Mouse (Mus musculus) embryonic facial prominence, embryonic 15.5 days (tissue): ENCODE results near the gene Hist1h2ag. TPM values are rescaled to one million over a fixed set of nuclear protein-coding genes. Genes with fewer than 3 reads are reported as not detected.
"Not testable (repeated sequence)": the region's sequence is repeated elsewhere in the genome, so short reads cannot be mapped to it uniquely, and the experiment has no call there.

Source experiments
- ATAC-seq: fragments of 200-750 bp; cut with Nextera tagmentation; 2 replicates; pipeline ENCODE4 v1.8.0; 2017; ENCODE audit warnings: low read depth, moderate TSS enrichment; ENCODE audit not compliant: insufficient number of reproducible peaks, low FRiP score, low TSS enrichment
- H3K27ac ChIP-seq: fragments of 300-500 bp; sonication (generic); replicated peaks from 2 replicates; pipeline ENCODE4 v1.5.1; 2015; ENCODE audit warnings: mild to moderate bottlenecking, inconsistent platforms
- H3K27me3 ChIP-seq: fragments of 300-500 bp; sonication (generic); 2 replicates; pipeline ENCODE4 v1.6.1; 2015; ENCODE audit warnings: inconsistent platforms
- H3K36me3 ChIP-seq: fragments of 300-500 bp; sonication (generic); 2 replicates; pipeline ENCODE4 v1.6.1; 2015; ENCODE audit warnings: mild to moderate bottlenecking, inconsistent platforms
- H3K4me1 ChIP-seq: fragments of 300-500 bp; sonication (generic); 2 replicates; pipeline ENCODE4 v1.6.1; 2015; ENCODE audit warnings: inconsistent platforms
- H3K4me2 ChIP-seq: fragments of 300-500 bp; sonication (generic); replicated peaks from 2 replicates; pipeline ENCODE4 v1.6.1; 2015; ENCODE audit warnings: mild to moderate bottlenecking, inconsistent platforms
- H3K4me3 ChIP-seq: fragments of 300-500 bp; sonication (generic); replicated peaks from 2 replicates; pipeline ENCODE4 v1.5.1; 2015; ENCODE audit warnings: mild to moderate bottlenecking, inconsistent platforms
- H3K9ac ChIP-seq: fragments of 300-500 bp; sonication (generic); 2 replicates; pipeline ENCODE4 v1.6.1; 2015; ENCODE audit warnings: inconsistent platforms
- H3K9me3 ChIP-seq: fragments of 300-500 bp; sonication (generic); replicated peaks from 2 replicates; pipeline ENCODE4 v1.6.1; 2016; ENCODE audit warnings: inconsistent platforms
- WGBS: fragments of 180-500 bp; shearing (Covaris S2); methylation state at CpG from one replicate; pipeline ENCODE4 v1.1.7; 2015; 5-methylcytosine and 5-hydroxymethylcytosine counted together
- polyA plus RNA-seq: library from polyadenylated mRNA; unstranded; fragments of >200 nt; fragmentation: Nextera tagmentation; extraction: Ambion mirVana; gene quantifications from 2 replicates; pipeline ENCODE4 v1.2.1, GENCODE M21; 2015

The Hist1h2ag gene
- polyA plus RNA-seq, 1 experiment from 2014 or later = 33.8 TPM

DNA sequence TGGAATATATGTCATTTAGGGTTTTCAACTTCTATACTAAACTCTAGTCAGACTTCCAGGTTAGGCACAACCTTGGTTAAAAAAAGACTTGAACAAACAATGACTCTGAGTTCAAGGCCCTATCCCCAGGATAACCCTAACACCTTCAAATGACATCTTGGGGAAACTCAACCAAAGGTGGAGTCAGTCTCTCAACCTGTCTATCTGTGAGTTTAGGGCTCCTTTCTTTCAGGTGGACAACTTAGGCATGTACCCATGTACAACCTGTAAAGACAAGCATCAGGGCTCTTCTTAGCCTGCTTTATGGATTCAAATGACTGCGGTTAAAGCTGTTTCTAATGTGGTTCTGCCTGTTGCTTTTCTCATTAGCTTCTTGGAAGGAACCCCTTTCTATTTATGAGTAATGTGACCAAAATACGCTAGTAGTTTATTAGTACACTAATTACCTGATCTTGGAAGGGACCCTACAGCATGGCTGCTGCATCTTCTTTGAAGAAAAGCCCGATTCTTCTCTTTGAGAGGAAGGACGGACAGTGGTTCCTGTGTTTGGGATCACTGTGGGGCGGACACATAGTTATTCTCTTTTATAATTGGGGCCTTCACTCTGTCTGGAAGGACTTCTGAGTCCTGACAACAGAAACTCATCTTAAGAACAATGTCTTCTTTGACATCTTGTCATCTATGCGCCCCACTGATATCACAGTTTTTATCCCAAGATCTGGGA is 1.9 kb upstream of the Hist1h2ag start:
- ATAC-seq = no peak
- no peak overlapping the region for H3K4me3 ChIP-seq
- no peaks in the 10 kb centered on the region for H3K27me3 ChIP-seq
- peaks cover 19% of the 10 kb centered on the region for H3K4me1 ChIP-seq
- H3K4me2 ChIP-seq = peak overlapping the region; percentile 60; the same call in 1 of the 2 replicates
- H3K36me3 ChIP-seq = no peaks in the 10 kb centered on the region
- H3K9me3 ChIP-seq = no peaks in the 10 kb centered on the region
- WGBS = 76% methylated on average over 6 of the region's 6 CpGs
- H3K9ac ChIP-seq = no peak overlapping the region
- no peak overlapping the region for H3K27ac ChIP-seq

DNA sequence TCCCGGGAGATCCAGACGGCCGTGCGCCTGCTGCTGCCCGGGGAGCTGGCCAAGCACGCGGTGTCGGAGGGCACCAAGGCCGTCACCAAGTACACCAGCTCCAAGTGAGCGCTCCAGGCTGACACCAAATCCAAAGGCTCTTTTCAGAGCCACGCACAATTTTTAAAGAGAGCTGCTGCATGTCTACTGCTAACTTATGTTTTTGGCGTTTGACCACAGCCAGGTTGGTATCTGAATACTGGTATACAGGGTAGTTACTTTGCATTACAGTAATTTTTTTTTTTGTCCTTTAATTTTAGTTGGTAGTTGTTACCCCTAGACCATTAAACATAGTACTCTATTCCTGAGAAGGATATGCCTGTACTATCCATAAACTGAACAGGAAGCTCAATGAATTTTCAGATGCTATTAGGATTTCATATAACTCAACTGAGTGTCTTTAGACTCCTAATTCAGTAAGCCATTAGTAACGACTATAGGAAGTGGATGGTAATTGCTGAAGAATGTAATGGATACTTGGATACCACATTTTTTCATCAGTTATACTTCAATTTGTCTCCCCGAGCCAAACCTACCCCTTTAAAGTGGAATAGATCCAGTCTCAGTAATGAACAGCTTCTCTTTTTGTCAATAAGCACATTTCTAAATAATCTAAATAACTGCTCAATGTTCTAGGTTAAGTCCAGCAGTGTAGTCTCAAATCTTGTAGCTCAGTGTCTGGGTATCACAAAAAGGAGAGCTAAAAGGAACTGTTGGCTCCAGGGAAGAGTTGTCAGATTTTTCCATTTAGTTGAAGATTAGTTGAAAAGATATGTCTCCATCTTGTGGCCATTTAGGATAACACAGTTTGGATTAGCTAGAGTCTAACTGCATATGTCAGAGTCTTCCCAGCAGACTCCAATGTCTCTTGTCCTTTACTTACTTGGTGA is 1.0 kb upstream of the Hist1h2ag start:
- 0 out of 2 replicates have a peak overlapping the region, but pooled peaks have one; percentile 9 for H3K9ac ChIP-seq
- H3K27ac ChIP-seq = peak overlapping the region; percentile 87
- H3K27me3 ChIP-seq = no peaks in the 10 kb centered on the region
- peak overlapping the region; percentile 39 for H3K4me3 ChIP-seq
- H3K36me3 ChIP-seq = no peaks in the 10 kb centered on the region
- H3K9me3 ChIP-seq = no peaks in the 10 kb centered on the region
- no peak for ATAC-seq
- H3K4me1 ChIP-seq = peaks cover 19% of the 10 kb centered on the region
- WGBS = under 1% methylated on average over 12 of the region's 14 CpGs
- peak overlapping the region; percentile 60 for H3K4me2 ChIP-seq

DNA sequence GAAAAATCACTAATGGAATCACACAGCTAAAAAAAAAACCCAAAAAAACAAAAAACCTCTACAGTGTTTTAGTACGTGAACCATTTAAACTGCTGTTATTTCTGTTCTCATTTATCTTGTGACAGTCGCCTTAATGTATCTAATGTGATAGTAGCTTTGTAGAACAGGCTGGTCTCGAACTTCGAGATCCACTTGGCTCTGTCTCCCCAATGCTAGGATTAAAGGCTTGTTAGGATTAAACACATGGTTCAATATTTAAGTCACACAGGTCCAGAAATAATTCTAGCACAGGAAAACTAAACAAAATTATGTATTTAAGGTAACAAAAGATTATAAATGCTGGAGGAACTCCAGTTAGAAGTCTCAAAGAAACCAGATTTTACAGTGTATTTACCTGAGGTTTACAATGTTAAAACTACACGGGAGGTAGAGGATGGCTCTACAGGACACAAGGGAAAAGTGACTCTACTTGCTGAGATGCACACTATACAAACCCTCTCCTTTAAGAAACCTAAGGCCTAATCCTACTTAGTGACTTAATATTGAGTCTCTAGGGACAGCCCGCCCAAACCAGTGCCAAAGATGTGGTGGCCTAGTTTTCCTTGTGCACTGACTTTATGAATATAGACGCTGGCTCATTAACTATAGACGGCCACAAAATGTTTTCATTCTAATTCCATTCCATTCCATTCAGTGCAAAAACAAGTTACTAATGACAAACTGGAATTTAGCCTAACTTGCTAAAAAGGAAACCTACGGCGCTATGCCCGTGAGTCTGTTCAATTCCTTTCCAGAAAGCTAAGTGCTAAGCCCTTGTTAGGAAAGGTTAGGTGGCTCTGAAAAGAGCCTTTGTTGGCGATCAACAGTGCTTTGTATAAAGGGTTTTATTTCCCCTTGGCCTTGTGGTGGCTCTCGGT is 835 bp downstream of the Hist1h2ag start:
- peak overlapping the region; percentile 31; the same call in 1 of the 2 replicates for H3K9ac ChIP-seq
- no peaks in the 10 kb centered on the region for H3K36me3 ChIP-seq
- H3K9me3 ChIP-seq = no peaks in the 10 kb centered on the region
- H3K4me3 ChIP-seq = peak overlapping the region; percentile 38
- H3K4me1 ChIP-seq = peaks cover 19% of the 10 kb centered on the region
- no peak for ATAC-seq
- WGBS = 2% methylated on average over 13 of the region's 13 CpGs
- peak overlapping the region; percentile 94 for H3K27ac ChIP-seq
- H3K4me2 ChIP-seq = peak overlapping the region; percentile 60
- H3K27me3 ChIP-seq = no peaks in the 10 kb centered on the region

DNA sequence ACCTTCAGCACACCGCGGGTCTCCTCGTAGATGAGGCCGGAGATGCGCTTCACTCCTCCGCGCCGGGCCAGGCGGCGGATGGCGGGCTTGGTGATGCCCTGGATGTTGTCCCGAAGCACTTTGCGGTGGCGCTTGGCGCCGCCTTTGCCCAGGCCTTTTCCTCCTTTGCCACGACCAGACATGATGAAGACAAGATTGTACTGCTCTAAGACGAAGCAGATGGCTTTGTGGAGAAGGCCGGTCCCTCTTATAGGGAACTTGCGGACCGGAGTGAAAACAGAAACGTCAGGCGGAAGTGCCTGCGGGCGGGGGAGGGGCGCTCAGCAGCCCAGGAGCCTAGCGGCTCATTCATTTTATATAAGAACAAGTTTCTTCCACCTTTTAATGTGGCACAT is 1.6 kb downstream of the Hist1h2ag start, which contains the start of gene Hist1h4i:
Hist1h4i (minus strand) TSS at position 221 of the 395 bp plus-strand sequence.
- WGBS = 0% methylated on average over 25 of the region's 27 CpGs
- not testable (repeated sequence) for H3K9me3 ChIP-seq, H3K27me3 ChIP-seq, H3K36me3 ChIP-seq
- peak within 1 kb of the TSS; percentile 54 for H3K9ac ChIP-seq
- peak within 1 kb of the TSS; percentile 48 for H3K4me3 ChIP-seq
- ATAC-seq = peak; percentile 72
- H3K27ac ChIP-seq = peak within 1 kb of the TSS; percentile 94
- peaks cover 26% of the 10 kb centered on the region for H3K4me1 ChIP-seq
- peak within 1 kb of the TSS; percentile 60 for H3K4me2 ChIP-seq

DNA sequence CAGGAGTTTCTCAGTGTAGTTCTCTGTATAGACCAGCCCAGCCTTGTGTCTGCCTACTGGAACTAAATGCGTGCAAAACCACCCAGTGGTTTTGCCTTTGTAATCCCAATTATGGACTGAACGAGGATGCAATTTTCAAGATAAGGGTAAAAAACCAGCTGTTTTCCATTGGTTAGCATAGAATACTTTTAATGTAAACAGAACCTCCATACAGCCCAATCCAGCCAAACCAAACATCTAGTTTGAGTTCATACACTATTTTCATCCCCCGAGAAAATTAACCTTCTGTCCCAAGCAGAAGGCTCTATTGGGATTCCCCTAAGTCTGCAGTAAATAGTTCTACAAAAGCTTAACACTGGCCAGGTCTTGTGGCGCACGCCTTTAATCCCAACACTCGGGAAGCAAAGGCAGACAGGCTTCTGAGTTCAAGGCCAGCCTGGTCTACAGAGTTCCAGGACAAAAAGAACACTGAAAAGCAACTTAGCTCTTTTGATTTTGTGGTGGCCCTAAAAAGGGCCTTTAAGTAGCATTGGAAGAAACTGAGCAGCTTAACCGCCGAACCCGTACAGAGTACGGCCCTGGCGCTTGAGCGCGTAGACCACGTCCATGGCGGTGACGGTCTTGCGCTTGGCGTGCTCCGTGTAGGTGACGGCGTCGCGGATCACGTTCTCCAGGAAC is 2.1 kb downstream of the Hist1h2ag start:
- peak; percentile 3; the same call in 1 of the 2 replicates for ATAC-seq
- H3K9ac ChIP-seq = peak overlapping the region; percentile 54

DNA sequence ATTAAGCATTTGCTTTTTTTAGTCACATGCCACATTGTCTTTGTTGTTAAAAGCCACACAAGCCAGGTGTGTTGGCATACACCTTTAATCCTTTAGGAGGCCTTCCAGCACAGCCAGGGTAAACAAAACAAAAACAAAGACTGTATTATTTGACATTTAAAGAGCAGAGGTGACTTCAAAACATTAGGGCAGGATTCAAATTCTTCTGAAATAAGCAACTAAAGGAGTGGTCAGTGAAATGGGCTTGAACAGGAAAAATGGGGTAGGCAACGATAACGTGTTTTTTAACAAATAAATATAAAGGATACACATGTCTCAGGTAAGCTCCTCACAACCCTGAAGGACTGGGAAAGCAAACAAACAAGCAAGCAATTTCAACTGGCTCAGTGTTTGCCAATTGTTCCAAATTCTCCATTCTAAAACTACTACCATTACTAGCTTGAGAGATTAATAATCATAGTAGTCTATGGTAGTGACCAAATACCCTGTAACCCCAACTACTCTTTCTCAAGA is 2.7 kb downstream of the Hist1h2ag start:
- Histone ChIP-seq H3K4me1 (peaks cover 27% of the 10 kb centered on the region), H3K36me3 (no peaks in the 10 kb centered on the region), H3K4me3 (peak overlapping the region; percentile 48), H3K27ac (peak overlapping the region; percentile 94), H3K9ac (peak overlapping the region; percentile 54; the same call in 1 of the 2 replicates), H3K4me2 (peak overlapping the region; percentile 60), H3K9me3 (no peaks in the 10 kb centered on the region), H3K27me3 (no peaks in the 10 kb centered on the region)
- no peak for ATAC-seq
- WGBS = 8% methylated on average over 2 of the region's 2 CpGs

More for the DNA sequence above, 2.1 kb downstream of the Hist1h2ag start:
- under 1% methylated on average over 23 of the region's 24 CpGs for WGBS
- H3K27ac ChIP-seq = peak overlapping the region; percentile 94
- H3K27me3 ChIP-seq = no peaks in the 10 kb centered on the region
- H3K4me2 ChIP-seq = peak overlapping the region; percentile 60
- H3K36me3 ChIP-seq = no peaks in the 10 kb centered on the region
- peaks cover 27% of the 10 kb centered on the region for H3K4me1 ChIP-seq
- peak overlapping the region; percentile 48 for H3K4me3 ChIP-seq
- H3K9me3 ChIP-seq = no peaks in the 10 kb centered on the region

DNA sequence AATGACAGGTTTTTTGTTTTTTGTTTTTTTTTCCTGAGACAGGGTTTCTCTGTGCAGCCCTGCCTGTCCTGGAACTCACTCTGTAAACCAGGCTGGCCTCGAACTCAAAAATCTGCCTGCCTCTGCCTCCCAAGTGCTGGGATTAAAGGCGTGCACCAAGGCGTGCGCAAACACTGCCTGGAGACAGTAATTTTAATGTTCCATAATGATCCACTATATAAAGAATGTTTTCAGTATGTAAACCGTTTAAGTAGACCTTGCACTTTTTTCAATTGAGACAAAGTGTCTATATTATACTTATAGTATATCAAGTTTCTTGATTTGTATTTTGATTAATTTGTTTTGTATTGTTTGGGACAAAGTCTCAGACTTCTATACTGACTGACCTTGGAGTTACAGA is 3.4 kb downstream of the Hist1h2ag start:
- Histone ChIP-seq H3K4me3 (no peak overlapping the region), H3K27ac (0 out of 2 replicates have a peak overlapping the region, but pooled peaks have one; percentile 94), H3K9ac (no peak overlapping the region), H3K4me2 (peak overlapping the region; percentile 60; the same call in 1 of the 2 replicates), H3K27me3 (no peaks in the 10 kb centered on the region), H3K4me1 (peaks cover 32% of the 10 kb centered on the region), H3K36me3 (no peaks in the 10 kb centered on the region), H3K9me3 (no peaks in the 10 kb centered on the region)
- no peak for ATAC-seq
- 49% methylated on average over 5 of the region's 5 CpGs for WGBS

DNA sequence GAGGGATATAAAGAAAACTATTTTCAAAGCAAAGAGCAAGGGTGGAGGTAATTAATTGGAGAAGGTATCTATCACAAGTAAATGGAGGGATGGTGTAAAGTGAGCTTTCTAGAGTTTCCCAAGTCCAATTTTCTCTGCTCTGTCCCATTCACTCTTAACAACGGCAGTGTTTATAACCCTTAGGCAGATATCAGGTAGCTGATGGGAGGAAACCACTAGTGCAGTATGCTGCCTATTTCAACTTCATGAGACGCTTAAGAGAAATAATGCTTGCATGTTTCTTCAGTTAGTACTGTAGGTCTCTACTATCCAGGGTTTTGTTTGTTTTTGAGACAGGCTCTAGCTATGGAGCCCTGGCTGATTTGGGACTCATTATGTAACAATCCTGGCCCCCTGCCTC is 5.3 kb downstream of the Hist1h2ag start:
- Histone ChIP-seq H3K27ac (no peak overlapping the region; the same call in 1 of the 2 replicates), H3K9me3 (no peaks in the 10 kb centered on the region), H3K9ac (no peak overlapping the region), H3K4me1 (peaks cover 29% of the 10 kb centered on the region), H3K4me2 (no peak overlapping the region), H3K27me3 (no peaks in the 10 kb centered on the region), H3K4me3 (no peak overlapping the region), H3K36me3 (no peaks in the 10 kb centered on the region)
- whole genome bisulfite sequencing = 47% methylated on average over 2 of the region's 2 CpGs
- ATAC-seq = no peak

DNA sequence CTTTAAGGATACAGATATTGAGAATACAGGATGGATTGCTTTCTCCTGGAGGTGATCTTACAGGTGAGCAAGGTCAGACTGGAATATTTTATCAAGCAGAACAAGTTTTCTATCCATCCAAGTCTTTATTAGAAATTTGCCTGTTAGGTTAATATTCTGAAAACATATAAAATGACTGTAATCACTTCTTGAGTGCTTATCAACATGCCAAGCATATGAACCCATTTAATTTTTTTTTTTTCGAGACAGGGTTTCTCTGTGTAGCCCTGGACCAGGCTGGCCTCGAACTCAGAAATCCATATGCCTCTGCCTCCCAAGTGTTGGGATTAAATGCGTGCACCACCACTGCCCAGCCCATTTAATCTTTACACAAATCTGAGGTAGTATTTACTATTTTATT is 5.8 kb downstream of the Hist1h2ag start:
- H3K4me2 ChIP-seq = peak overlapping the region; percentile 58; the same call in 1 of the 2 replicates
- H3K4me1 ChIP-seq = peaks cover 25% of the 10 kb centered on the region
- no peak for ATAC-seq
- H3K4me3 ChIP-seq = peak overlapping the region; percentile 48
- WGBS = 44% methylated on average over 3 of the region's 3 CpGs
- no peaks in the 10 kb centered on the region for H3K36me3 ChIP-seq
- H3K9me3 ChIP-seq = no peaks in the 10 kb centered on the region
- H3K27me3 ChIP-seq = no peaks in the 10 kb centered on the region
- H3K9ac ChIP-seq = peak overlapping the region; percentile 24; the same call in 1 of the 2 replicates
- H3K27ac ChIP-seq = peak overlapping the region; percentile 80
